Mouse (Mus musculus): ENCODE results near the gene Tmem88b. TPM values are rescaled to one million over a fixed set of nuclear protein-coding genes. Genes with fewer than 3 reads are reported as not detected.

Gene Tmem88b
- under 1 TPM in 1 of 2 experiments, not detected in 1; 0.05 TPM for polyA plus RNA-seq (2017; shearing (Covaris generic))

GRCm38 (mm10) chr4:155785819-155786218 is at the start of gene Tmem88b:
Tmem88b (minus strand) TSS chr4:155785874.

GRCm38 (mm10) chr4:155831205-155831766 is 45.6 kb upstream of the Tmem88b start, which contains the start of gene Aurkaip1:
Aurkaip1 (plus strand) TSS chr4:155831272.

GRCm38 (mm10) chr4:155811929-155812664 is 26.4 kb upstream of the Tmem88b start, which contains the start of gene Ccnl2:
Ccnl2 (plus strand) TSS chr4:155812489.

GRCm38 (mm10) chr4:155802741-155803339 is 17.2 kb upstream of the Tmem88b start, which contains the start of gene Mrpl20:
Mrpl20 (plus strand) TSS chr4:155802878.

GRCm38 (mm10) chr4:155790021-155790489 is 4.4 kb upstream of the Tmem88b start, which contains the start of gene Ankrd65:
Ankrd65 (plus strand) TSS chr4:155790439.

GRCm38 (mm10) chr4:155774280-155774754 is 11.4 kb downstream of the Tmem88b start, which contains the start of gene Vwa1:
Vwa1 (minus strand) TSS chr4:155774698.

GRCm38 (mm10) chr4:155760613-155761355 is 24.9 kb downstream of the Tmem88b start, which contains the start of gene Atad3a:
Atad3a (minus strand) TSS chr4:155761093.

GRCm38 (mm10) chr4:155734350-155734941 is 51.2 kb downstream of the Tmem88b start, which contains the start of gene Tmem240:
Tmem240 (plus strand) TSS chr4:155734800.

Other genes with a start within 250 kb of the Tmem88b start
- gene Nadk, start 223.5 kb downstream of the Tmem88b start, polyA plus RNA-seq (2017; shearing (Covaris generic)), result 100 to 1,000 TPM in 1 of 2 experiments, 10 to 100 TPM in 1; 95.0 to 127 TPM
- gene Slc35e2, start 184.5 kb downstream of the Tmem88b start, polyA plus RNA-seq (2017; shearing (Covaris generic)), result 10 to 100 TPM in 1 of 2 experiments, 1 to 10 TPM in 1; 8.8 to 10.8 TPM
- gene Cdk11b, start 161.0 kb downstream of the Tmem88b start, polyA plus RNA-seq (2017; shearing (Covaris generic)), result 100 to 1,000 TPM; 107 to 146 TPM
- not detected for gene Gm10563, start 140.5 kb downstream of the Tmem88b start, polyA plus RNA-seq (2017; shearing (Covaris generic))
- gene Mmp23, start 132.5 kb downstream of the Tmem88b start, polyA plus RNA-seq (2017; shearing (Covaris generic)), result 1 to 10 TPM in 1 of 2 experiments, under 1 TPM in 1; 0.26 to 1.1 TPM
- 10 to 100 TPM; 21.5 to 27.7 TPM for gene Mib2, start 116.7 kb downstream of the Tmem88b start, polyA plus RNA-seq (2017; shearing (Covaris generic))
- gene Fndc10, start 91.5 kb downstream of the Tmem88b start, polyA plus RNA-seq (2017; shearing (Covaris generic)), result 10 to 100 TPM in 1 of 2 experiments, 1 to 10 TPM in 1; 7.2 to 41.1 TPM
- 100 to 1,000 TPM; 177 to 184 TPM for gene Ssu72, start 81.1 kb downstream of the Tmem88b start, polyA plus RNA-seq (2017; shearing (Covaris generic))
- 1 to 10 TPM; 1.2 to 1.5 TPM for gene Tmem240, start 51.1 kb downstream of the Tmem88b start, polyA plus RNA-seq (2017; shearing (Covaris generic))
- 10 to 100 TPM; 45.1 to 52.5 TPM for gene Atad3a, start 24.8 kb downstream of the Tmem88b start, polyA plus RNA-seq (2017; shearing (Covaris generic))
- gene Vwa1, start 11.2 kb downstream of the Tmem88b start, polyA plus RNA-seq (2017; shearing (Covaris generic)), result under 1 TPM in 1 of 2 experiments, not detected in 1; 0.25 TPM
- under 1 TPM in 1 of 2 experiments, not detected in 1; 0.66 TPM for gene Ankrd65, start 4.6 kb upstream of the Tmem88b start, polyA plus RNA-seq (2017; shearing (Covaris generic))
- gene Mrpl20, start 17.0 kb upstream of the Tmem88b start, polyA plus RNA-seq (2017; shearing (Covaris generic)), result 100 to 1,000 TPM; 139 to 192 TPM
- gene Ccnl2, start 26.6 kb upstream of the Tmem88b start, polyA plus RNA-seq (2017; shearing (Covaris generic)), result 100 to 1,000 TPM; 248 to 258 TPM
- 100 to 1,000 TPM; 185 to 200 TPM for gene Aurkaip1, start 45.4 kb upstream of the Tmem88b start, polyA plus RNA-seq (2017; shearing (Covaris generic))
- 1 to 10 TPM; 1.3 to 2.7 TPM for gene Mxra8, start 53.8 kb upstream of the Tmem88b start, polyA plus RNA-seq (2017; shearing (Covaris generic))
- gene Dvl1, start 61.5 kb upstream of the Tmem88b start, polyA plus RNA-seq (2017; shearing (Covaris generic)), result 10 to 100 TPM; 38.5 to 41.0 TPM
- under 1 TPM; 0.37 to 0.61 TPM for gene Tas1r3, start 77.5 kb upstream of the Tmem88b start, polyA plus RNA-seq (2017; shearing (Covaris generic))
- 10 to 100 TPM; 13.6 to 15.3 TPM for gene Cptp, start 83.6 kb upstream of the Tmem88b start, polyA plus RNA-seq (2017; shearing (Covaris generic))
- gene Ints11, start 83.7 kb upstream of the Tmem88b start, polyA plus RNA-seq (2017; shearing (Covaris generic)), result 100 to 1,000 TPM in 1 of 2 experiments, 10 to 100 TPM in 1; 98.2 to 112 TPM
- gene Pusl1, start 105.9 kb upstream of the Tmem88b start, polyA plus RNA-seq (2017; shearing (Covaris generic)), result 10 to 100 TPM; 22.5 to 39.9 TPM
- gene Acap3, start 105.9 kb upstream of the Tmem88b start, polyA plus RNA-seq (2017; shearing (Covaris generic)), result 10 to 100 TPM; 16.0 to 29.5 TPM
- gene Ube2j2, start 158.0 kb upstream of the Tmem88b start, polyA plus RNA-seq (2017; shearing (Covaris generic)), result 100 to 1,000 TPM; 140 to 160 TPM
- gene C1qtnf12, start 176.4 kb upstream of the Tmem88b start, polyA plus RNA-seq (2017; shearing (Covaris generic)), result 10 to 100 TPM; 15.8 to 29.0 TPM
- 1 to 10 TPM; 7.4 to 9.5 TPM for gene B3galt6, start 206.8 kb upstream of the Tmem88b start, polyA plus RNA-seq (2017; shearing (Covaris generic))
- 100 to 1,000 TPM; 563 to 617 TPM for gene Sdf4, start 207.0 kb upstream of the Tmem88b start, polyA plus RNA-seq (2017; shearing (Covaris generic))
- gene Tnfrsf4, start 228.0 kb upstream of the Tmem88b start, polyA plus RNA-seq (2017; shearing (Covaris generic)), result 1,000 to 10,000 TPM in 1 of 2 experiments, 100 to 1,000 TPM in 1; 923 to 1,159 TPM
- gene Tnfrsf18, start 240.3 kb upstream of the Tmem88b start, polyA plus RNA-seq (2017; shearing (Covaris generic)), result 1,000 to 10,000 TPM in 1 of 2 experiments, 100 to 1,000 TPM in 1; 560 to 1,034 TPM